Mouse (Mus musculus): Measurements from ENCODE around the gene Sgms2. TPM values are rescaled to one million over a fixed set of nuclear protein-coding genes. Genes with fewer than 3 reads are reported as not detected.

Gene Sgms2
- polyA plus RNA-seq, 1 experiment = 0.63 TPM

DNA sequence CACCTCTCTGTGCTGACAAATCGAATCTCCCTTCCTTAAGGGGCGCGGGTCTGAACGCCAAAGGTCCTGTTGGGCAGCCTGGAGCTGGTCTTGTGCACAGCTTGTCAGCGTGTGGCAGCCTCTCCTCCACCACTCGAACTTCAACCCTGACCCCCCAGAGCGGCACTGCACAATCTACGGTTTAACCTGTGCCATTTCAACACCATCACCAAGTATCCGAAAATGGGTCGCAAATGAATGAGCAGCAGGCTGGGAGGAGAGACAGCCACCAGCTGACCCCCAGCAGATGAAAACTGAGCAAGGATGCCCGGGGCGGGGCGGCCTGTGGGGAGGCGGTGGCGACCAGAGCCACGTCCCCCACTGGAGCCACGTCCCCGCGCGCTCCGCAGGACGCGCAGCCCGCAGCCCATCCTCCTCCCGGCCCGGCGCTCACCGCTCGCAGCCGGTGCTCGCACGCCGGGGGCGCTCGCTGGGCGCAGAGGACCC lies 1.5 kb downstream of the Sgms2 start:
- Histone ChIP-seq H3K4me1 (ENCODE audit: control insufficient read depth, insufficient read depth, low read length) (no peaks in the 10 kb centered on the region), H3K27ac (ENCODE audit: insufficient read depth, low read depth, low read length) (no peak overlapping the region)

DNA sequence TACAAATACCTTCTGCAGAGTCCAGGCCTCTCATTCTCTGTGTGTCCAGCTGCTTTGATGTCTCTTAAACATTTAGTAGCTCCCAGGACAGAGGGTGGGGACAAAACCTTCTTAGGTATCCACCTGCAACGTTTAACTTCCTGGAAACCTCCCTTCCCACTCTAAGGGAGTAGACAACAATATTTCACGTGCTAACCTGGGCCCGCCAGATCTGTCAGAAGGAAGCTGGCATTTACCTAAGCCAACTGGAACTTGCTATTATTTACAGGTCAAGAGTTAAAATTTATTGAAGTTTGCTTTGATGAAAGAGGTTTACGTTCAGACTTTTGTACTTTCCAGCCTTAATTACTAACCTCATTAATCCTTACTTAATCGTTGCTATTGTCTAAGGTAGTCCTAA lies 2.2 kb downstream of the Sgms2 start:
- no peak overlapping the region for H3K4me3 ChIP-seq (ENCODE audit: insufficient read depth, low read length)
- H3K27ac ChIP-seq (ENCODE audit: insufficient read depth, low read depth, low read length) = no peak overlapping the region
- H3K4me1 ChIP-seq (ENCODE audit: control insufficient read depth, insufficient read depth, low read length) = no peaks in the 10 kb centered on the region
- TF ChIP-seq POLR2A (IDR thresholded peaks at IDR 0.05; ENCODE audit: borderline replicate concordance, low read depth, low read length) = no peak
- no peak for TF ChIP-seq CTCF (IDR thresholded peaks at IDR 0.05; ENCODE audit: low read depth, low read length)

More for the DNA sequence above, 1.5 kb downstream of the Sgms2 start:
- peak overlapping the region; percentile 68 for H3K4me3 ChIP-seq (ENCODE audit: insufficient read depth, low read length)
- TF ChIP-seq POLR2A (IDR thresholded peaks at IDR 0.05; ENCODE audit: borderline replicate concordance, low read depth, low read length) (no peak), CTCF (IDR thresholded peaks at IDR 0.05; ENCODE audit: low read depth, low read length) (no peak)

DNA sequence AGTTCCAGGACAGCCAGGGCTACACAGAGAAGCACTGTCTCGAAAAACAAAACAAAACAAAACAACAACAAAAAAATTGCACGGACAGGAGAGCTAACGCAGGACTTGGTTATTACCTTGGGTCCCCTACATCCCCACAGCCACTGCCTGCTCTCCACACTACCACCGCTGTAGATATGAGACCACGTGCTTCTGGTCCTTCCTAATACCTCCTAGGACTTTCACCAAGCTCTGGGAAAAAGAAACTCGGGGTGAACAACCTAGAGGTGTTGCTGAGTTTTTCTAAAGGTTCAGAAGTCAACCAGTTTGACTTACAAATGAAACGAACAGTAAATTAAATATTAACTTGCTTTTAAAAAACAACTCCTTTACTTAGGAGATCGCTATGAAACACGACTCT lies 2.8 kb downstream of the Sgms2 start:
- TF ChIP-seq CTCF (IDR thresholded peaks at IDR 0.05; ENCODE audit: low read depth, low read length) (no peak), POLR2A (IDR thresholded peaks at IDR 0.05; ENCODE audit: borderline replicate concordance, low read depth, low read length) (no peak)
- H3K27ac ChIP-seq (ENCODE audit: insufficient read depth, low read depth, low read length) = no peak overlapping the region
- no peak overlapping the region for H3K4me3 ChIP-seq (ENCODE audit: insufficient read depth, low read length)
- H3K4me1 ChIP-seq (ENCODE audit: control insufficient read depth, insufficient read depth, low read length) = no peaks in the 10 kb centered on the region

DNA sequence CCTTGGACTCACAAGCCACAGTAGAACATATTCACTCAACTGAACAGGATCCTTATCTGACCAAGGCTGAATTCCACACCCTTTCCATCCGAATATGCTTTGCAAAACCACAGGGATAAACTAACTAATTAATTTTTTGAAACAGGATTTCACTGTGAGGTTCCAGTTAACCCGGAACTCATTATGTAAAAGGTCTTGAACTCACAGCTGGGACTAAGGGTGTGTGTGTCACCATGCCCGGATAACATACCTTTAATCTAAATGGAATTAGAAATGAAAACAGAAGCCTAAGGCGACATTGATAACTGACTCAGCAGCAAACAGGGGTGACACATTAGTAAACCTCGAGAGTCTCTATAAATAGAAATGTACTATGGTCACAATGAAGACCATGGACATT lies 5.8 kb downstream of the Sgms2 start:
- no peak overlapping the region for H3K4me3 ChIP-seq (ENCODE audit: insufficient read depth, low read length)
- no peak for TF ChIP-seq CTCF (IDR thresholded peaks at IDR 0.05; ENCODE audit: low read depth, low read length)
- no peak for TF ChIP-seq POLR2A (IDR thresholded peaks at IDR 0.05; ENCODE audit: borderline replicate concordance, low read depth, low read length)
- no peaks in the 10 kb centered on the region for H3K4me1 ChIP-seq (ENCODE audit: control insufficient read depth, insufficient read depth, low read length)
- H3K27ac ChIP-seq (ENCODE audit: insufficient read depth, low read depth, low read length) = no peak overlapping the region

DNA sequence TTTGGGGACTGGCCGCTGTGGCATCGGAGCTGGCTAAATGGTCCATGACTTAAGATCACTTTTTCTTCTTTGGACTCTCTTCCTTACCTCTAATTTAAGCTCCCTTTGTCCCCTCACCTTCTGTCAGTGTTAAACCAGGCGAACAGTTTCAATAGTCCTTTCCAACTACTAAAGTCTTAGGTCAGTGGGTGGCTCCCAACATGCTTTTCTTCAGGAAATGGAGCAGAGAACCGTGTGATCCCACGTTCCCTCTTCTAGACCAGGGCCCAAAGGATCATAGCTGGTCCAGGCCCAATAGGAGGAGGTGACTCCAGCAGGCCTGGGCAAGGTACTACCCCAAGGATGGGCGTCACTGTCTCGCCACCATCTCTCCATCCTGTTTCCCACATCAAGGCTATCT lies 7.6 kb downstream of the Sgms2 start:
- H3K4me1 ChIP-seq (ENCODE audit: control insufficient read depth, insufficient read depth, low read length) = no peaks in the 10 kb centered on the region
- H3K27ac ChIP-seq (ENCODE audit: insufficient read depth, low read depth, low read length) = no peak overlapping the region
- H3K4me3 ChIP-seq (ENCODE audit: insufficient read depth, low read length) = no peak overlapping the region
- TF ChIP-seq CTCF (IDR thresholded peaks at IDR 0.05; ENCODE audit: low read depth, low read length) = no peak
- no peak for TF ChIP-seq POLR2A (IDR thresholded peaks at IDR 0.05; ENCODE audit: borderline replicate concordance, low read depth, low read length)

DNA sequence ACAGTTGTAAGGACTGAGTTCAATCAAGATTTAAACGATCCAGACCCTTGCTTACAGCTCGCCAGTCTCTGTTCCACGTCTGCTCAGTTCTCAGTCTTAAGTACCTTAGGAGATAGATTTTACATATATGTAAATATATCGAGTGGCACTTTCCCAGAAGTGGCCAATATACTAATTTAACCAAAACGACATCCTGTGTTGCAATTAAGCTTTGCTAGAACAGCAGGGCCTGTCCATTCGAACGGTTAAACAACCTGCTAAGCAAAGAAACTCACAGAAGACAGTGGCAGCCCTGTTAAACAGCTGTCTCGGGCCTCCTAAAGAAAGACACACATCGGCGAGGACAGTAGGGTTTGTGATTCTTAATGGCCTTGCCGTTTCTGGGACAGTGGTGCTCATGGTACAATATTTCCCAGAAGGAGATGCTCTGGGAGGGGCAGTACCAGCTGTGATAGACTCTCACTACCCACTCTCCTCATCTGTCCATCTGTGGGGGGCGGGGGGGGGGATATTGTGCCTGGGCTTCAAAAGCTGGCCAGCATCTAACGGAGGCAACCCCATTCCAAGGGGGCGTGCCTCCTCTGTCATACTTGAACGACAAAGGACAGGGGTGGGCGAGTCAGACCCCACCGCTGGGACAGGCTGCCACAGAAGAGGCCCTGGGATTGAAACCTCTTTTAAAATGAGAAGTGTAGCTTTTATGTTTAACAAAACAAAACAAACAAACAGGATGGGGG lies 9.1 kb downstream of the Sgms2 start:
- Histone ChIP-seq H3K27ac (ENCODE audit: insufficient read depth, low read depth, low read length) (no peak overlapping the region), H3K4me1 (ENCODE audit: control insufficient read depth, insufficient read depth, low read length) (no peaks in the 10 kb centered on the region), H3K4me3 (ENCODE audit: insufficient read depth, low read length) (no peak overlapping the region)
- TF ChIP-seq CTCF (IDR thresholded peaks at IDR 0.05; ENCODE audit: low read depth, low read length) (no peak), POLR2A (IDR thresholded peaks at IDR 0.05; ENCODE audit: borderline replicate concordance, low read depth, low read length) (no peak)

DNA sequence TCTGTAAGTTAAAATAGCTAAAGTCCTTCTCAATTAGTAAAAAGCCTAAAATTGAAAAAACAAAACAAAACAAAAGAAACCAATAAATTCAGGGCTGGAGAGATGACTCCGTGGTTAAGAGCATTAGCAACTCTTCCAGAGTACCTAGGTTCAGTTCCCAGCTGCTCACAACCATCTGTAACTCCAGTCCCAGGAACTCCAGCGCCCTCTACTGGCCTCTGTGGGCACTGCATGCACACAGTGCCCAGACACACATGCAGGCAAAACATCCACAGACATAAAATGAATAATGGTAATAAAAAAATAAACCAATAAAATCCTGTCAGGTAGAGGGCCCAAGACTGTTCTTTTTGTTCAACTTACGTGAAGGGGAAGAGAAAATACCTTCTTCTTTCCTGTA lies 10.6 kb downstream of the Sgms2 start:
- no peaks in the 10 kb centered on the region for H3K4me1 ChIP-seq (ENCODE audit: control insufficient read depth, insufficient read depth, low read length)
- TF ChIP-seq CTCF (IDR thresholded peaks at IDR 0.05; ENCODE audit: low read depth, low read length) (0 out of 2 replicates have a peak, but pooled peaks have one; percentile 16), POLR2A (IDR thresholded peaks at IDR 0.05; ENCODE audit: borderline replicate concordance, low read depth, low read length) (no peak)
- no peak overlapping the region for H3K27ac ChIP-seq (ENCODE audit: insufficient read depth, low read depth, low read length)
- H3K4me3 ChIP-seq (ENCODE audit: insufficient read depth, low read length) = no peak overlapping the region

DNA sequence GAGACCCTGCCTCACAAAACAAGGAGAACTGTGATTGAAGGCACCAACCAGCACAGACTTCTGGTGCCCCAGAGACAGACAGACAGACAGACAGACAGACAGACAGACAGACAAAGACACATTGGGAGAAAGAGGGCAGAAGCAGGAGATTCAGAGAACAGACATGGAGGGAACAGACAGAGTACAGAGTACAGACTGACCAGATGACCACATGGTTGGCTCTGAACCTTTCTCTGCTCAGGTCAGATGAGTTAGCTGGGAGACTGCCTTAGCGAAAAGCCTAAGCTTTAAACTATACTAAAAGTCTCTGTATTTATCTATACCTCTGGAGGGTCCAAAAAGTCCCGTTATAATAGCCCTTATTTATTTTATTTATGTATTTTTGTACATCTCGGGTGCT lies 11.8 kb downstream of the Sgms2 start:
- Histone ChIP-seq H3K4me3 (ENCODE audit: insufficient read depth, low read length) (no peak overlapping the region), H3K4me1 (ENCODE audit: control insufficient read depth, insufficient read depth, low read length) (no peaks in the 10 kb centered on the region), H3K27ac (ENCODE audit: insufficient read depth, low read depth, low read length) (no peak overlapping the region)
- TF ChIP-seq POLR2A (IDR thresholded peaks at IDR 0.05; ENCODE audit: borderline replicate concordance, low read depth, low read length) = no peak
- no peak for TF ChIP-seq CTCF (IDR thresholded peaks at IDR 0.05; ENCODE audit: low read depth, low read length)

DNA sequence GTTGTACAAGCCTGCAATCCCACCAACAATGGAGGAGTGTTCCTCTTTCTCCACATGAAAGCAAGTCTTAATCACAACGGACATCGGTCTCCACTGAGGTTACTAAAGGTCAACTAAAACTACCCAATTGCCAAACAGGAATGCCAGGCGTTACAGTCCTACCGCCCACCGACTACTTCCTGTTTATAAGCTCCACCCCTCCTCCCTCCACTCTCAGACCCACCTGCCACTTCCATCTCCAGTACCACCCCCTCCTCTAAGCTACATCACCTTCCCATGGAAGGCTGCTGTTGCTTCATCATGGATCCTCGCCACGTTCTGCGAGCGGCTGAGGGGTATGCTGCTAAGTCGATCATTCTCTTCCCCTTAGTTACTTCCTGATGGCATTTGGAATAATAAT lies 15.2 kb downstream of the Sgms2 start:
- no peak overlapping the region for H3K4me3 ChIP-seq (ENCODE audit: insufficient read depth, low read length)
- no peak for TF ChIP-seq CTCF (IDR thresholded peaks at IDR 0.05; ENCODE audit: low read depth, low read length)
- TF ChIP-seq POLR2A (IDR thresholded peaks at IDR 0.05; ENCODE audit: borderline replicate concordance, low read depth, low read length) = no peak
- H3K27ac ChIP-seq (ENCODE audit: insufficient read depth, low read depth, low read length) = no peak overlapping the region
- no peaks in the 10 kb centered on the region for H3K4me1 ChIP-seq (ENCODE audit: control insufficient read depth, insufficient read depth, low read length)

DNA sequence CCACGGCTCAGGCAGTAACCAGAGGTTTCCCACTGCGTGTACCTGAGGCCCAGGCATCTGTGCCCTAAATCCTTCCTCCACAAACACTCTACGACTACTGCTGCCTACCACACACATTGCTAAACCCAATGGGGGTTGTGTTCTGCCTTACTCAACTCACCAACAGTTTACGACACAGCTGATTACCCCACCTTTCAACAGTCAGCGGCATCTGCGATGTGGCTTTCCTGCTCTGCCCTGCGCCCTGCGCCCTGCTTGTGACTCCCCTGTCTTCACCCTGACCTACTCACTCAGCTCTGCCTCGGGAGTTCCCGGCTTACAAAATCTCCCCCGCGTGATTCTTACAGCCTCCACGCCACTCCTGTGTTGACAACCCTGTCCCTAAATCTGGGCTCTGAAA lies 16.7 kb downstream of the Sgms2 start:
- Histone ChIP-seq H3K27ac (ENCODE audit: insufficient read depth, low read depth, low read length) (no peak overlapping the region), H3K4me1 (ENCODE audit: control insufficient read depth, insufficient read depth, low read length) (no peaks in the 10 kb centered on the region), H3K4me3 (ENCODE audit: insufficient read depth, low read length) (no peak overlapping the region)
- no peak for TF ChIP-seq POLR2A (IDR thresholded peaks at IDR 0.05; ENCODE audit: borderline replicate concordance, low read depth, low read length)
- no peak for TF ChIP-seq CTCF (IDR thresholded peaks at IDR 0.05; ENCODE audit: low read depth, low read length)
